Comparison of ENCODE assay signal across 25 mouse cellular contexts in the genomic region with DNA sequence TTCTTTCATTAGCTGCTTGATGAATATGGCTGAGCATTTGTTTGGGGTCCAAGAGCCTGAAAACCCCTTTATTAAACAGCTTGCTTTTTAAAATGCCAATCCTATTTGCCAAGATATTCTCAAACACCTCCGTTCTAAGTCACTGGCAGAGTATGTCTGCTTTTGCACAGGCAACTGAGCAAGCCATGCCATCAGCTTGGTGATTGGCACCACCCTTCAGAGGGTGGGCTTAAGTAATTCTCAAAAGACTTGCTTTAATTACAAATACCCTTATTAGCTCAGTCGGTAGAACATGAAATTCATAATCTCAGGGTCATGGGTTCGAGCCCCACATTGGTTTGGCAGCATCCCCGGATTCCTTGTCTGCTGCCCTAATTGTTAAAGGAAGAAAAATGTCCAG.
DNase-seq lines count a peak whose midpoint lies in the region; ATAC-seq and TF ChIP-seq lines count a peak whose summit lies in the region.
"Had no signal": no experiment of that assay in that cellular context is flagged by ENCODE, and none has a peak within 500 bp of the region (broad histone marks: within the 10 kb centered on the region; RNA-seq: fewer than 3 reads in every experiment).

No protein-coding gene starts in this region.

- H3K4me3 ChIP-seq in forebrain, embryonic 13.5 days: no peak overlapping the region
- H3K4me3 ChIP-seq in forebrain, embryonic 11.5 days (ENCODE audit: low read depth, low read length): no peak overlapping the region
- no peak overlapping the region for H3K4me3 ChIP-seq in forebrain, postnatal 0 days (ENCODE audit: low read depth, low read length)
- H3K4me3 ChIP-seq: embryonic facial prominence, embryonic 10.5 days; embryonic facial prominence, embryonic 13.5 days; erythroblast, embryonic 14.5 days; heart, adult 2 months; heart, embryonic 10.5 days; heart, embryonic 13.5 days; hindbrain, embryonic 12.5 days; hindbrain, embryonic 15.5 days had no signal

- no peaks in the 10 kb centered on the region for H3K9me3 ChIP-seq in forebrain, embryonic 13.5 days (replicated peaks)
- no peaks in the 10 kb centered on the region for H3K9me3 ChIP-seq in forebrain, embryonic 11.5 days (ENCODE audit: control insufficient read depth, low read length)
- H3K9me3 ChIP-seq in forebrain, postnatal 0 days (ENCODE audit: low read length): no peaks in the 10 kb centered on the region
- H3K9me3 ChIP-seq: embryonic facial prominence, embryonic 10.5 days; embryonic facial prominence, embryonic 13.5 days; heart, embryonic 10.5 days; heart, embryonic 13.5 days; hindbrain, embryonic 12.5 days; hindbrain, embryonic 15.5 days had no signal

- TF ChIP-seq CTCF in brain, embryonic 14.5 days (IDR thresholded peaks at IDR 0.05; ENCODE audit: borderline replicate concordance, extremely low read depth, insufficient read depth, insufficient read length): no peak
- no peak for TF ChIP-seq CTCF in forebrain, postnatal 0 days (IDR thresholded peaks at IDR 0.05; ENCODE audit: low read depth)

- TF ChIP-seq POLR2A in brain, embryonic 14.5 days (IDR thresholded peaks at IDR 0.05; ENCODE audit: borderline replicate concordance, extremely low read depth, insufficient read depth, insufficient read length, poor library complexity, severe bottlenecking): no peak

- no peak overlapping the region for H3K4me2 ChIP-seq in forebrain, embryonic 13.5 days
- H3K4me2 ChIP-seq in forebrain, embryonic 11.5 days (ENCODE audit: low read depth, low read length, severe bottlenecking): no peak overlapping the region
- H3K4me2 ChIP-seq in forebrain, postnatal 0 days (ENCODE audit: low read depth): no peak overlapping the region
- H3K4me2 ChIP-seq: embryonic facial prominence, embryonic 13.5 days; heart, embryonic 13.5 days; hindbrain, embryonic 12.5 days; hindbrain, embryonic 15.5 days had no signal

- H3K9ac ChIP-seq in forebrain, embryonic 13.5 days: no peak overlapping the region
- H3K9ac ChIP-seq in forebrain, embryonic 11.5 days (ENCODE audit: low read length): no peak overlapping the region
- H3K9ac ChIP-seq in forebrain, postnatal 0 days: no peak overlapping the region
- H3K9ac ChIP-seq: embryonic facial prominence, embryonic 13.5 days; heart, embryonic 13.5 days; hindbrain, embryonic 12.5 days; hindbrain, embryonic 15.5 days had no signal

- H3K27me3 ChIP-seq in forebrain, embryonic 13.5 days: no peaks in the 10 kb centered on the region
- no peaks in the 10 kb centered on the region for H3K27me3 ChIP-seq in forebrain, embryonic 11.5 days (ENCODE audit: control insufficient read depth, insufficient read depth, low read length)
- H3K27me3 ChIP-seq in forebrain, postnatal 0 days (ENCODE audit: insufficient read depth, low read length): no peaks in the 10 kb centered on the region
- H3K27me3 ChIP-seq: embryonic facial prominence, embryonic 13.5 days; heart, embryonic 13.5 days; hindbrain, embryonic 12.5 days; hindbrain, embryonic 15.5 days had no signal

- no peak for DNase-seq in forebrain, embryonic 11.5 days (ENCODE audit: low spot score)
- DNase-seq in heart, adult 11 months: peak; percentile 21
- DNase-seq in heart, postnatal 25 days (ENCODE audit: low spot score): no peak
- peak; percentile 87 for DNase-seq in brain, embryonic 14.5 days (ENCODE audit: low read depth)
- DNase-seq in forebrain, postnatal 0 days: peak; percentile 4
- no peak for DNase-seq in urinary bladder, postnatal 14 days (ENCODE audit: low spot score)
- DNase-seq: adrenal gland, adult 8-10 months; adrenal gland, postnatal 36 days; cerebellum, adult 11-12 months; cerebellum, adult 8-10 months; cerebellum, postnatal 36 days; embryo, embryonic 11 days; gastrocnemius, postnatal 25 days; heart, adult 2 months; heart, postnatal 14 days had no signal

- H3K27ac ChIP-seq in forebrain, embryonic 13.5 days: no peak overlapping the region
- no peak overlapping the region for H3K27ac ChIP-seq in forebrain, embryonic 11.5 days (ENCODE audit: low read depth, low read length)
- H3K27ac ChIP-seq in forebrain, postnatal 0 days (ENCODE audit: low read depth, low read length): no peak overlapping the region
- H3K27ac ChIP-seq: embryonic facial prominence, embryonic 10.5 days; embryonic facial prominence, embryonic 13.5 days; heart, adult 2 months; heart, embryonic 10.5 days; heart, embryonic 13.5 days; hindbrain, embryonic 12.5 days; hindbrain, embryonic 15.5 days had no signal

- ATAC-seq in forebrain, embryonic 13.5 days: peak; percentile 84; the same call in 1 of the 2 replicates
- ATAC-seq in forebrain, embryonic 11.5 days (replicated peaks; ENCODE audit: low FRiP score): no peak
- no peak; the same call in 1 of the 2 replicates for ATAC-seq in forebrain, postnatal 0 days
- ATAC-seq: activated CD4-positive, CD25-positive, alpha-beta regulatory T cell, adult 4 months; intestine, postnatal 0 days had no signal

- intact Hi-C loops in heart, postnatal 25 days (cut with DNase I): no loop called here

- H3K36me3 ChIP-seq in forebrain, embryonic 13.5 days (ENCODE audit: poor library complexity, severe bottlenecking): no peaks in the 10 kb centered on the region
- H3K36me3 ChIP-seq in forebrain, embryonic 11.5 days (ENCODE audit: control insufficient read depth, insufficient read depth, low read length): no peaks in the 10 kb centered on the region
- H3K36me3 ChIP-seq in forebrain, postnatal 0 days (ENCODE audit: insufficient read depth): no peaks in the 10 kb centered on the region
- H3K36me3 ChIP-seq: embryonic facial prominence, embryonic 10.5 days; embryonic facial prominence, embryonic 13.5 days; heart, embryonic 10.5 days; heart, embryonic 13.5 days; hindbrain, embryonic 12.5 days; hindbrain, embryonic 15.5 days had no signal

- WGBS in forebrain, embryonic 13.5 days: 68% methylated on average over 4 of the region's 4 CpGs
- 93% methylated on average over 4 of the region's 4 CpGs for WGBS in forebrain, embryonic 11.5 days
- 60% methylated on average over 4 of the region's 4 CpGs for WGBS in forebrain, postnatal 0 days

- 0 out of 2 replicates have a peak, but pooled peaks cover 2% of the 10 kb centered on the region for H3K4me1 ChIP-seq in forebrain, embryonic 13.5 days
- no peaks in the 10 kb centered on the region for H3K4me1 ChIP-seq in forebrain, embryonic 11.5 days (replicated peaks; ENCODE audit: control insufficient read depth, insufficient read depth, low read length)
- no peaks in the 10 kb centered on the region for H3K4me1 ChIP-seq in forebrain, postnatal 0 days (ENCODE audit: insufficient read depth)
- H3K4me1 ChIP-seq: embryonic facial prominence, embryonic 10.5 days; embryonic facial prominence, embryonic 13.5 days; heart, embryonic 10.5 days; heart, embryonic 13.5 days; hindbrain, embryonic 12.5 days; hindbrain, embryonic 15.5 days had no signal

Comparison
In these comparisons a context has a peak if more than half of its experiments do, and no peak if none do; other contexts are left out.
1. DNase-seq: peak in heart, adult 11 months (single experiment), brain, embryonic 14.5 days (single experiment) and forebrain, postnatal 0 days (single experiment); none in forebrain, embryonic 11.5 days (single experiment), heart, postnatal 25 days (single experiment) and urinary bladder, postnatal 14 days (single experiment).